Mouse (Mus musculus) spleen, adult 18-20 months (tissue): ENCODE data around the gene Col25a1.

ENCODE experiments used
- DNase-seq, 2 experiments: peaks; one replicate each; pipeline ENCODE4 v3.0.0; 2022; ENCODE audit warnings: mixed read lengths in 2 of 2

Col25a1 gene

DNA sequence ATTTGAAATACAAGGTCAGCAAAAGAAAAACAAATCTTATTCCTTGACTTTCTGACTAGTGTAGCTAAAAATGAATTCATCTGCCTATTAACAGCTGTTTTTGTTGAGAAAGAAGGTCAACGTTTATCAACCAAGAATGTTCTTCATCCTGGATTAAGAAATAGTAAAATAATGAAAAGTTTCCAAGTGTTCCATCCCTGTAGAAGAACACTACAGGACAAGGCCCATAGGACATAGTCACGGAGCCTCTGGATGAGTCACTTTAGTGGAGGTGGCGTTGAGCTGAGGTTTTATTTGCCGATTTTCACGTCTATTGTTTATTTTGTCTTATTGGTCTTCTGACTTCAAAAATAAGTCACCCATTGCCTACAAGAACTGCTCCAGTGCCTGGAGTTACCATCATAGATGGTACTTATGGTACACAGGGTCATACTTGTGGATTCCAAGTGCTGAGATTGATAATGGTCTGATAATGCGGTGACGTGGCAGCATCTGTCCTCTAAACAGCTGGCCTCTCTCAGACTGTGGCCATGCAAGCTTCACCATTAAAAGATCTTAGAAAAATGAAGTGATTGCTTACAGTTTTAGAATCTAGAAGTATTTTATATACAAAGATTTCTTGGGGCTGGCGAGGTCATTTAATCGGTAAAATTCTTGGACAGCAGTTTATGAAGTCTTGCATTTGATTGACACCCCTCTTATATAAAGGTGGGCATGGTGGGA, 198.7 kb downstream of the Col25a1 start:
- DNase-seq: no peak

DNA sequence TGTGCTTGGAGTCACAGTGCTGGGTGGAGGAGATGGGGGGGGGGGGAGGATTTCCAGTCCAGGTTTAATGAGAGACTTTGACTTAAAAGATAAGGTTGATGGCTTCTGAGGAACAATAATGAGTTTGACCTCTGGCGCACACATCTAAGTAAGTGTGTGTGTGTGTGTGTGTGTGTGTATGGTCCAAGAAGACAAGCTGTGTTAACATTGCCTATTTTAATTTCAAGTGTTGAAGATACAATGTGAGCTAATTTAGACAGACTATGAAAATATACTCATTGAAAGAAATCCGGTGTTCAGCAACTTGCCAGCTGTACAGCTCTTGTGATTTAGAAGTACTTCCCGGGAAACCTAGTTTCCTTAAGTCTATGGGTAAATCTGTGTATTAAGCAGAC, 199.3 kb downstream of the Col25a1 start:
- DNase-seq: no peak

DNA sequence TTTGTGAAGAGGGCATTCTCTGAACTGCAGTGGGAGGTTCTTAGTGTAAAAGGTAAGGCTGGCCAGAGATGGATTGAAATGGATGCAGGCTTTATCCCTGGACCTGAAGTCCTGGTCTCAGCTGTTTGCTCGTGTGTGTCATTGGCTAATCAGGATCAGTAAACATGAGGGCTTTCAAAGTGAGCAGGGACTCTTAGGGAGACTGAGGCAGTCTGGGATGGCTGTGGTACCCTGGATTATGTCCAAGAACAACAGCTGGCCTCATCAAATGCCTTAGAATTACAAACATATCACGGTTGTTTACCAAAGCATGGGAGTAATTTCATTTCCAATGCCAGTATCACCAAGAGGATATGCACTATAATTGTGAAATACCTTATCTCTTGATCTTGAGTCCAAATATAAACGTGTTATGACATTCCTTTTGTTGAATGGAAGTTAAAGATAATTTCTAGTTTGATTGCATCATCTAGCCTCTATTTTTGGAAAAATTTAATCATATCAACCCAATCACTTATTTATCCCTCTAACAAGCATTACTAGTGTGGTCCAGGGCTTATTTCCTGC, 201.1 kb downstream of the Col25a1 start:
- no peak for DNase-seq

DNA sequence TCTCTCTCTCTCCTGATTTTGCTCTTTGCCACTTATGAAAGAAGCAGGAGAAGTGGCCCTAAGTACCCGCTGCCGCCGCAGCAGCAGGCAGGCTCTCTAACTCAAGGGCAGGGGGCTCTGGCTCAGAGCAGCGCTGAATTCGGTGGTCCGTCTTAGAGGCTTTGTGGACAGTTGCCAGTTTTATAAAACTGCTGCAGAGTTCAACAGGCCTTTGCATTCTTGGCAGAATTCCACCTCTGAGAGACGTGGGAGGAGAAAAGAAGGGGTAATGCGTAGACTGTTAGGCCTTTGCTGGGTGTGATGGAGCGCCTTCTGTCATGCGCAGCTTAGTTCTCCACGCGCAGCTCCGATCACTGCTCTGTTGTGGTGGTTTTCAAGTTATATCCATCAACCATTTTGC, 206.6 kb downstream of the Col25a1 start:
- DNase-seq: no peak

DNA sequence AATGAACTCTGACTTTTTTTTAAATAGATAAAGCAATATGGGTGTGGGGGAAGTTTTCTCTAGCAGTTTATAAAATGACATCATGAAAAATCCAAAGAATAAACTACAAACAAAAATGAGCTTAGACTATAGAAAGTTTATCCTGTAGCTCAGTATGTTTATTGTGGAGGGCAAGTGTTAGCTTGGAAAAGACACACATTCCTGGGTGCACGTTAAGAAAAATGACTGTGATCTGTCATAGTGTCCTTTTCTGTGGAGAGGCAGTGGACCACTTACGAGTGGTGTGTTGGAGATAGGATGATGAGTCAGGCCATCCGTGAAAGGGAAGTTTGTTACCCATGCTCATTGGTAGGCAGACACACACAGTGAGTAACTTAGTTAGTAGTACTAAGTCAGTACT, 207.1 kb downstream of the Col25a1 start:
- no peak for DNase-seq

DNA sequence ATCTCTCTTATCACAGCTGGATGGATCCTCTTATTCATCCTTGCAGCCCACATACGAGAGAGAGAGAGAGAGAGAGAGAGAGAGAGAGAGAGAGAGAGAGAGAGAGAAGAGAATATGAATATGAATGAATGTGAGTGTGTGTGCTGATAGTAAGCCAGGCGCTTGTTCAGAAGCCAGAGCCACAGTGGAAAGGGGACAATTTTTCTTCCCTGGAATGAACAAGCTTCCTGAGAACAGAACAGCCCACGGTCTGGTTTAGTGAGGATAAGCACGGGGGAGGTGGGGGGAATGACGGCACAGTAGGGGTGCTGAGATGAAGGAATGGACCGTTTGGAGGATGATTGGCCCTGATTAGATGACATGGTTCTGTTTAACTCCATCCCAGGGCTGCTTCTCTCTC, 218.9 kb downstream of the Col25a1 start:
- DNase-seq: no peak

DNA sequence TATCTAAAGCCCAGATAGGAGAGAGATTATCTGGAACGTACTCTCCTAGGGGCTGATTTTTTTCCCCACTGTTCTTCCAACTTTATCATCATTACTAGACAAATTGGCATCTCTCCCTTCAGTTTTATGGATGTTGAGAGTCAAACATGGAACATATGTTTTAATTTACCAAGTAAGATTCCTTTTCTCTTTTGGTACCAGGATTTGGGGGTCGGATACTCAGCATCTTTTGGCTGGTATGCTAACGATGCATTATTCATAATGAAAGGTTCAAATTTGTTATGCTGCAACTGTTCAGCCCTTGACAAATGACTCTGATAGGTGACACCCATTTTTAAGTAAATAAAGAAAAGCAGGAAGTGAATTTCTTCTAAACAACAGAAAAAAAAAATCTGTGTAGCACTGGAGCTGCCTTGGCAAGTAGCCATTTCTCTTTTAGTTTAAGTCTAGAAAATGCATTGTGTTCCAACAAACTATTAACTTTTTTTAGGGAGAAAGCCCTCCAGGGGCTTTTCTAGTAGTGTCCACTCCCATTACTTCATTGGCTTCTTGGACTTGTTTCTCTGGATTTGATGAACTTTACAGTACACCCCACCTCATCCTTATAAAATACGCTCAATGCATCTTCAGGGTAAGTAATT, 223.2 kb downstream of the Col25a1 start:
- DNase-seq: no peak

DNA sequence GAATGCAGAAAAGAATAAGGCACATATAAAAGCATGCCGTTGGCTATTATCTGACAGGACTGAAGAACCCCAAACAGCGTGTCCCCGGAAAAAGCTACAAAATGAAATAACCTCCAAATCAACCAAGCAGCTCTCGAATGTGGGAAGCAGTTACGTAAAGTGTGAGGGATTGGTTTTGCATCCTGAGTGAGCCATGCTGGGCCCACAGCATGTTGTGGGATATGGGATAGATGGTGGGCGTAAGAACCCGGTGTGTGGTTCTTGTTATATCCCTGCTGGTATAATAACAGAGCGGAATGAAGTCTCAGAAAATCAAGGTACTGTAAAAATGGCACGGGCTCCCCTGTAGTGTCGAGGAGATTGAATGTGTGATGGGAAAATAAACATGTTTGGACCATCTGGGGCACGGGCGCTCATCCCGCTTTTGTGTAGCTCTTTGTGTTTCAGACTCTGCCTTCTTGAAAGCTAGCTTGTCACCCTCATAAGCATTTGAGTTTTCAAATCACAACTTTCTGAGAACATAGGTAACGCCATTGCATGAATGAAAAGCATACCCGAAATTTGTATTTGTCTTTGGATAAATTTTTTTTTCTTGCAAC, 225.4 kb downstream of the Col25a1 start:
- no peak for DNase-seq

DNA sequence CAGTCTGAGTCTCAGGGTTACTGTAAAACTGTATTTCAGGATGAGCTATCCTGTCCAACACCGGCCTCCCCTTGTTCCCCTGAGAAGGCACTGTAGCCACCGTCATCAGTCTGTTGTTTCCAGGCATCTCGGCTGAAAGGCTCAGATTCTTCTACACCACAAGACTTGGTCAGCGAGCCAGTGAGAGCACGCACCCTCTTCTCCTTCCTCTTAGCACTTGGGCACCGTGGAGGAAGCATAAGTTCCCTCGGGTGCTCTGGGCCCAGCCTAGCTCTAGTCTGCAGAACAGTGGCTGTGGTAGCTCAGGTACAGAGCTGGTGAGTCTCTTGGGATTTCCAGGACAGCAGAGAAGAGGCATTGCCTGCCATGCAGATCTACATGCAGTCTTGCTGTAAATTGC, 229.5 kb downstream of the Col25a1 start:
- no peak for DNase-seq

DNA sequence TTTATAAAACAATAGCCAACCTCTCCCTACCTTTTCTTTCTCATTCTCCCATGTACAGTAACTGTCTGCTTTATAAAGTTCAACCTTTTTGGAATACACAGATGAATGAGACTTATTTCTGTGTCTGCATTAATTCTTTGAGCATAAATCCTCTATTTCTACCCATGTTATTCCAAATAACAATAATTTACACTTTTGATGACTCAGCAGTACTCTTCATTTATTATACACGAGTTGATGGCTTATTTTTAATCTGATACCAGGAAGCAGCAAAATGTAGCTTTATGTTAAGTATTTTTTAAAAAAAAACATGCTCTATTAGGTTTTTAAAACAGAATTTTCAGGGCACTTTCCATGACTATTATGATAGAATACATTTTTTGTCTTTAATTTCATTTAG, 230.6 kb downstream of the Col25a1 start:
- DNase-seq: no peak

DNA sequence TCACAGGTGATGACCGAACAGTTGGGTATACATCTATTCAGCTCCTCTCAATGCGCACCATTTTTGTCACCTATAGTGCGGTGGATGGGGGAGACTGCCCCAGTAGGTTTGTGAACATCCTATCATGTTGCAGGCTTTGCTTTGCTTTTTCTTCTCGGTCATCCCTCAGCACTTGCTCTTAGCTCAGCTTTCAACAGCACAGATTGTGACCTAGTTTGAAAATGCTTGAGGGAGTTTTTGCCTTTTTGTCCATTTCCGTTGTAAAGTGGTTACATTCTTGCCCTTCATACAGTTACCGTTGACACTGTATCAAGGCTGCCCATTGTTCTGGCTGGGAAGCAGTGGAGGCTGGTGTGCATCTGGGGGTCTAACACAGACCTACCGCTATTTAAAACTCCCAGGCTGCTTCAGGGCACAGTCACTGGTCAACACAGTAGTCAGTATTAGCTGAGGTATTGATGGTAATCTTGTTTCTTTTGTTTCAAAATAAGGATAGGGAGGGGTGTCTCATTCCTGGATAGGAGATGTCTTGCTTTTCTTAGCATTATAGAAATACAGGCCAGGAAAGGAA, 231.6 kb downstream of the Col25a1 start:
- no peak for DNase-seq

DNA sequence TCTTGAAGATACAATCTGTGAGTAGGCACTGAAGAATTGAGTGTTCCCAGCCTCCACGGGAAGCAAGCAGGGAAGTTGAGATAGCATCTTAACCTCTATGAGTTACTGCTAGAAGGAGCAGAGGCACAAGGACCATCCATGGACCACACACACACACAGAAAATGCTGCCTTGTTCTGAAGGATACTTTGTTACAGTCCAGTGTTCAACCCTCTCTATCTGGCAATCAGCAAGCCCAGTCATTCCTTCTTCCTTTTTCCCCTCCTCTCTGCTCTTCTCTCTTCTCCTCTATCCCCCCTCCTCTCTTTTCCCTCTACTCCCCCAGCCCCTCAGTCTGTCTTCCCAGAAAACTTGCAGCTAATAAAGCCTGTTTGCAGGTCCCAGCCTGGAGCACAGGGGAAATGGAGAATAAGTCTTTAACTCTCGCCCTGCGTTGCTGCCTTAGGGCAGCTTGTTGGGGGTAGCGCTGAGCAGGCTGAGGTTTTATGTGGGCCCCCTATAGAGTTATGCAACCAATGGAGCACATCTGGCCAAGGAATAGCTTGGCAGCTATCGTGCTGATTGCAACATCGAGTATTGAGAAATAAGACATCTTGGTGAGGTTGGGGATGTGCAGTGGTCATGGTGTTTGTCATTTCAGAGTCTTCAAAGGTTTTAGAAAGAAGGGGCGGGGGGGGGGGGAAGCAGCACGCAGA, 235.8 kb downstream of the Col25a1 start:
- no peak for DNase-seq

DNA sequence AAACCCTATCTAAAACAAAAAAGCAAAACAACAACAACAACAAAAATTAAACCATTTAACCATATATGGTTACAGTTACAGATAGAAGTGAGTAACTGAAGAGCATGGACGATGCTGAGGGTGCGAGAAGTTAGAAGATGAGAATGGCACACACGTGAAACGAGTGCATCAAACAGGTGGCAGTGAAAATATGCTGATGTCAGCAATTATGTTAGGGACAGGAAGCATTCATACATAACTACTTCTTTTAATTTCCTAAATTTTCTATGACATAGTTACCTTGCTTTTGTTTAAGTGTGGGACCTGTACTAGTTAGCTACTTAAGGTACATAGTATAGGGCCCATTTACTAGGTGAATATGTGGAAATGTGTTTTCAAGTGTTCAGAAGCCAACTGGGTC, 237.1 kb downstream of the Col25a1 start:
- DNase-seq: no peak

DNA sequence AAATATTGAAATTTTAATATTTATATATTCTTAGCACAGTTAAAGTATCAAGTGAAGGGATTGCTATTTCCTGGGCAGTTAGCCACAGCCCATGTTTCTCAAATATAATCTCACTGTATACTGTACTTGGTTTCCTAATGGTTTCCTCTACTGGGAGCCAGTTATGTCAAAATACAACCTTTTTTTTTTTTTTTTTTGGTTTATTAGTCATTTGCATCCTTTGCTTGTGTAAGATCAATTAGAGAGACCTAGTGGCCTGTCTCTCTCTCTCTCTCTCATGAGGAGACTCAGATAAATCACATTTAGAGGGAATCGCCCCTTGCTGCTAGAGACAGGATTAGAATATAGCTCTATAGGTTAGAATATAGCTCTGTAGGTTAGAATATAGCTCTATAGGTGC, 237.8 kb downstream of the Col25a1 start:
- no peak for DNase-seq

DNA sequence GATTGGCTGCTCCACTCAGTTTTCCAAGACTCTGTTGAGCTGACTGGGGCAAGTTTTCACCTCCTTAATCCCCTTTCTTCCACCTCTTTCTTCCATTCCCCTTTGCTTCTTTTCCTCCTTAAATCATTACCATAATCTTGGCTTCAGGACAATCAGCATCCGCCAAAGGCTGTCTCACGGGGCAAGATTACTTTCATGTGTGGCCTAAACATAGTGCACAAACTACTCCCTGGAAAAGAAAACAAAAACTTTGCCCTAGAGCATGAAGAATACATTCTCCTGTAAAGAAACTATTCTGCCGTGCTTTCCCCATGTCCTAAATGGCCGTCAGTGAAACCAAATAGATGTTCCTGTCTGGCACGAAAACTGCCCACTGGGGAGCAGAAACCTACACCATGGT, 238.9 kb downstream of the Col25a1 start:
- DNase-seq: no peak

DNA sequence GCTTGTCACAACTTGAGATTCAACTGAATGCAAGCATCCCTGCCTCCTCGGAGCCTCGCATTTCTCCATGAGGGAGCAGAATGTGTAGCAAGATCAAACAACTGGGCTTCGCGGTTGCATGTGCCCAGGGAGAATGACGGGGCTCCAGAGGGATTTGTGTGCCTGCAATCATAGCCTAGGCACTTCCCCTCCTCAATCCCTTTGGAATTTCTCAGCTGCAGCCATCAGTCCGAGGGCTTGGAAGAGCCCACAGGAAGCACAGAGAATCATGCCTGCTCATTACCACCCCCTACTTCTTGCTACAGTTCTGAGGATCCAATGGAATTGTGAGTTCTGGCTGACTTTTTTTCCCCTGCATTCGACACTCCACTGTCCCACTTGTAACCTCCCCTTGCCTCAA, 241.8 kb downstream of the Col25a1 start:
- DNase-seq: no peak

DNA sequence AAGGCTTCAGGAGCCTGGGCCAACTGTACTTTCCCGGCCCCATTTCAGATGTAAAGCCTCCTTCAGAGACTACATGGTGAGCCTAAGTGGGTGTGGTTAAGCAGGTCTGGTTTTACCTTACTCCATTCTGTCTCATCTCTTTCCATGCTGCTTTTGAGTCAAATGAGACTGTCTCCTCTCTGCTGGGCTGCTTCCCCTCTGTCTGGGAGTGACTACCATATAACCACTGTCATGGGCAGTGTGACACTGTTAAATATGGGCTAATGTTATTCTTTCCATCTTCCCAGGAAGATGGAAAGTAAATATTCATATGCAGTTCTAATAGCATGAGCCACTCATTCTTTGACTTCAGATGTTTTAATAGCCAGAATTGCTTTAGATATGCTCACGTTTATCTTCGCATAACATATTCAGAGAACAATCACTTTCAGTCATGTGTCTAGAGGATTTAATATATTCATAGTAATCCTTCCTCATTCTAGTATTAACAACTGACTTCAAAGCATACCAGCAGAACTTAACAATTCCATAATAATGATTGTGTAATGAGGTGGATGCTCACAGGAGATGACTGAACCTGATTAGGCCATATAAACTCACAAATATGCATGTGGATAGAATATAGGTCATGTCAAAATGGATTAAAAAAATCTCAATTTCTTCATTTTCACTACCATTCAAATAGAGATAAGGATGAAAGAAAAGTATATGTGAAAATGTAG, 243.5 kb downstream of the Col25a1 start:
- no peak for DNase-seq

DNA sequence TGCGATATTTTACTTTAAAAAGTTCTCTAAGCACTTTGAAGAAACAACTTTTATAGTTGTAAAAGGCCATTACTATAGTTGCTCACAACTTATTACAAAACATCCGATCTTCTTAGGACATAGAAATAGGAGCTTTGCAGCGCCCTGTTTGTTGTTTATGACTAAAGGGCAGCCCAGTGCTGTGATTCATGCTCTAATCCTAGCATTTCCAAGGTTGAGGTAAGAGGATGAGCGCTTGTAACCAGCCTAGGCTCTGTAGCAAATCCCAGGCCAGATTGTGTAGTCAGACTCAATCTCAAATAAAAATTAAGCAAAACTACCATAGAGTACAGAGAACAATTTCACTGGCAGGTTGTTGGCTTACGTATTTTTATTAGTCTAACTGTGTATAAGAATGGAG, 246.5 kb downstream of the Col25a1 start:
- no peak for DNase-seq

DNA sequence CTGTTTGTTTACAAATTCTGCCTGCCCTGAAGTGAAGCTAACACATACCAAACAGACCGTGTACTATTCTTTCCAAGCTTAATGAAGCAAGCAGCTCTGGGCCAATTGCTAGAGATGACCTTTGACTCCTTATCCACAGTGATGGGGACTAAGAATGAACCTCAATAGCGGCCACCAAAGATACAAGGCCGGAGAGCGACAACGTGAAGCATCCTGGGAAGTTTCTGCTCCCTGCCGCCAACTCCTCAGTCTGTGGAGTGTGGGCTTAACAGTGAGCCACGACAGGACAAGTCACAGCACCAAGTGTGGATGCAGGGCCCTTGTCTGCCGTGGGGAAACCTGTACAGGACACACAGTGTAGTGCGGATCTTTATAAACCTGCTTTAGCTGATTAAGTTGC, 247.3 kb downstream of the Col25a1 start:
- no peak for DNase-seq

DNA sequence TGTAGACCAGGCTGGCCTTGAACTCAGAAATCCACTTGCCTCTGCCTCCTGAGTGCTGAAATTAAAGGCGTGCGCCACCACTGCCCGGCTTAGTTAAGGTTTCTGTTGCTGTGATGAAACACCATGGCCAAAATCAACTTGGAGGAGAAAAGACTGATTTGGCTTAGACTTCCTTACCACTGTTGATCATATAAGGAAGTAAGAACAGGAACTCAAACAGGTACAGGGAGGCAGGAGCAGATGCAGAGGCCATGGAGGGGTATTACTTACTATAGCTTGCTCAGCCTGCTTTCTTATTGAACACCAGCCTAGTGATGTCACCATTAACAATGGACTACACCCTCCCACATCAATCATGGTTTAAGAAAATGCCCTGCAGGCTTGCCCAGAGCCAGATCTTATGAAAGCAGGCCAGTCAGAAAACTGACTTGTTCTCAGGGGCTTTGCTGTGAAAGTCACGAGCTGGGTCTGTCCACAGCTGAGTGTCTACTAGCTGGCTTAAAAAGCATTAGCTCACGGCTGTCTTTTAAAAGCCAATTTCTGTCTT, 249.1 kb downstream of the Col25a1 start:
- no peak for DNase-seq

DNA sequence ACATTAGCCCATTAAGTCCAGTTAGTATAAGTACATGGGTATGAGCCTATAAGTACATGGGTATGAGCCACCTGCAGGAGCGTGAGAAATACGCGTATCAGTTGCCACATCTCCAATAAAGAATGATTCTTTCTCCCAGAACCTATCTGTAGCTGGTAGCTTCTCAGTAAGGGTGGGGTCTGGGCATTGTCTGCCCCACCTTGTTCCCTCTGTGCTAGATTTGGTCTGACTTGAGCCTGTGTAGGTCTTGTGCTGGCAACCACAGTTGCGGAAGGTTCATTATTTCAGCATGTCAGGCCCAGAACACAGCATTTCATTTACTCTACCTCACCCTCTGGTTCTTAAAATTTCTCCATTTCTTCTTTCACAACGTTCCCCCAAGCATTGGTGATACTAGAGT, 250.4 kb downstream of the Col25a1 start:
- no peak for DNase-seq

DNA sequence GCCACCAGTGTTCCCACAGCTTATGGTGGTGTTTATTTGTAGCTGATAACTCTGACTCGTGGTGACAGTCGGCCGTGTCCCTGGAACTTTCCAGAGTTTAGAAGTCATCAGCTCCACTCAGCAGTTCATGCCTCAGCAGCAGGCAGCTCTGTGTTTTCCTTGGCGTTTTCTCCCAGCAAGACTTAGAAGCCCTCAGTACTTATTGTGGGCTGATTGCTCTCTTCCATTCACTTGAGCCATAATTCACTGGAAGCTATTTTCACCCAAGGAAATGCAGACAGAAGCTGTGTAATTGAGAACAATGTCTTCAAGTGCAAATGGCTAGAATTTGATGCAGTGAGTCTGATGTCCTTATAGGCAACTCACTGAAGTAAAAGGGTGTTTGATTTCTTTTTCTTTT, 254.6 kb downstream of the Col25a1 start:
- DNase-seq: no peak
